Mouse (Mus musculus): ENCODE results near the gene Gm28044.

DNA sequence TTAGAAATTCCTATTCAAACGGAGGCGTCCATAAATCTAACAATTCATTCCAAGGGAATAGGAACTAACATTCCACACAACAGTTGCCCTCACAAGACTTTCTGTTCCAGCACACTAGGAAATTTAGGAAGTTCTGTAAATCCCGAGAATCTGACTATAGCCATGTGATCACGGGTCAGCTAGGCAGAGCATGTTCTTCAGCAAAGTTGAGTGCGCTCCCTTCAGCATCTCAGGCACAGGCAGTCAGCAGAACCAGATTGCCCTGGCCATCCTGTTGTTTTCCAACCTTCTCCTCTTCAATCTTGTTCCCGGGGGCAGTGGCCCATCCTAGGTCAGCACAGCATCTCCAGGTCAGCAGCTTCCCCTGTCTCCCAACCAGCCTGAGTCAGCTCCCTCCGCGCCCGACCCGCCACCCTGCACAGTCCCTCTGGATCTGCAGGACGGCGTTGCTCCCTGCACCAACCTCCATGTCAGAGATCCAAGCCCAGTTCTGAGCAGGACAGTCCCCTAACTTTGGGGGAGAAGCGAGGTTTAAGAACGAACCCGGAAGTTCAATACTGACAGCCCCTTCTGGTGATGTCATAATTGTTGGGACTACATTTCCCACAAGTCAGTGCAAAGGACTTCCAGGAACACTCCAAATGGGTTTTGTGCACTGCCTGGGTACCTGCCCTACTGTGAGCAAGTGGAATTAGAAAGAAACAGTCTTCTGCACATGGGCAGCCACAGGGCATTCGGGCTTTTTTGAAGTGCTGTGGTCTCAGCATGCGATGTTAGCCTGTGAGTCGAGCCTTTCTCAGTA lies 91.6 kb downstream of the Gm28044 start:
- no peak for TF ChIP-seq EP300 (IDR thresholded peaks at IDR 0.05; ENCODE audit: insufficient read depth, low read depth, low read length)
- 0 out of 2 replicates have a peak, but pooled peaks have one; percentile 63 for TF ChIP-seq POLR2A (IDR thresholded peaks at IDR 0.05; ENCODE audit: insufficient read depth, low read depth, low read length)
- TF ChIP-seq CTCF (IDR thresholded peaks at IDR 0.05), result no peak

Measured in heart, adult 2 months (tissue).